Mouse (Mus musculus) bone marrow macrophage, adult 2 months (primary cell): ENCODE measurements at regions not wholly inside any gene's neighbourhood (a gene's known extent, or its start where the extent isn't known, plus 50 kb on each side); places are given as distances from the start of the nearest gene placed in this dataset.

Source experiments
- CTCF ChIP-seq: IDR thresholded peaks from 2 replicates; pipeline ENCODE4 v1.5.1; 2012; ENCODE audit warnings: low read depth, mild to moderate bottlenecking, low read length, moderate library complexity
- POLR2A ChIP-seq: IDR thresholded peaks from 2 replicates; pipeline ENCODE4 v1.6.1; 2012; ENCODE audit warnings: mild to moderate bottlenecking, low read depth, low read length, borderline replicate concordance

DNA sequence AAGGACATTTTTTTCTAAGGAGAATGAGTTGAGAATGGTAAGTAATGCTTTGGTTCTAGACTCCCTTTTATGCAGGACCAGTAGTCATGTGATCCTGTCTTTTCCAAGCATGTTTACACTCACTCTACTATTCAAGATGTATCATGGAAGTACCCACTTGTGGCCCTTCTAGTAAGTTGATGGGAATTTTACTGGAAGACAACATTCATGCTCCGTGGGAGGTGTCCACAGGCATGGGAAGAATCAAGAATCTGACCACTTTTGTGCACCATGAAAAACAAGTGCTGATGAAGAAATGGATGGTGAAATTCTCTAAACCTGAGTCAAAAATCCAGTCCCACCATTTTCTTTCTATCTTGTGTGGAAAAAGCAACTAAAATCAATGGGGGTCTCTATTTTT, 399.1 kb upstream of the Pappa start:
- no peak for TF ChIP-seq CTCF
- no peak for TF ChIP-seq POLR2A
